Mouse (Mus musculus): ENCODE data around the gene Cdk4. TPM values are rescaled to one million over a fixed set of nuclear protein-coding genes. Genes with fewer than 3 reads are reported as not detected.
"Not testable (repeated sequence)": the region's sequence is repeated elsewhere in the genome, so short reads cannot be mapped to it uniquely, and the experiment has no call there.

Cdk4 gene
- polyA plus RNA-seq, 1 experiment from 2014 or later: 293 TPM

DNA sequence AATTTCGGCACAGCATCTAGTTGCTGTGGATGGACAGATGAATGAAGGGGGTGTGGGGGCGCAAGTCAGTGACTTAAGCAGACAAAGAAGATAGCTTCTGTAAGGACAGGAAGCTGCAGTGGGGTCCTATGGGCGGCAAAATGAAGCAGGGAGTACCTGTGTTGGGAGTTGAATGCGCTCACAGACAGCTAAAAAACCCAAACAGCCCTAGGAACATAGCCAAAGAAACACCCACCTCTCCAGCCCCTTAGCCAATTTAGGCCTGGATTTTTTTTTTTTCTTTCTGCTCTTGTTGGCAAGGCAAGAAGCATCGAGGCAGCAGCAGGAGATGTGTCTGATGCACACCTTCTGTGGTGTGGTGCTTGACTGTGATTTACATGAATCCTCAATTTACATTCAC, 2.2 kb upstream of the Cdk4 start:
- Histone ChIP-seq H3K27ac (ENCODE audit: low read length) (no peak overlapping the region), H3K4me2 (ENCODE audit: low read depth, low read length) (no peak overlapping the region), H3K36me3 (ENCODE audit: control insufficient read depth, insufficient read depth) (peaks cover 13% of the 10 kb centered on the region), H3K27me3 (ENCODE audit: control insufficient read depth, insufficient read depth, low read depth, low read length) (peaks cover 51% of the 10 kb centered on the region), H3K4me1 (ENCODE audit: control insufficient read depth, low read depth, low read length) (peaks cover 26% of the 10 kb centered on the region), H3K9me3 (replicated peaks; ENCODE audit: control insufficient read depth, low read length) (no peaks in the 10 kb centered on the region), H3K4me3 (ENCODE audit: low read depth, low read length) (no peak overlapping the region), H3K9ac (ENCODE audit: low read depth, low read length) (no peak overlapping the region)
- ATAC-seq (ENCODE audit: low read depth): no peak
- WGBS (ENCODE audit: insufficient replicate concordance): 55% methylated on average over 5 of the region's 5 CpGs

DNA sequence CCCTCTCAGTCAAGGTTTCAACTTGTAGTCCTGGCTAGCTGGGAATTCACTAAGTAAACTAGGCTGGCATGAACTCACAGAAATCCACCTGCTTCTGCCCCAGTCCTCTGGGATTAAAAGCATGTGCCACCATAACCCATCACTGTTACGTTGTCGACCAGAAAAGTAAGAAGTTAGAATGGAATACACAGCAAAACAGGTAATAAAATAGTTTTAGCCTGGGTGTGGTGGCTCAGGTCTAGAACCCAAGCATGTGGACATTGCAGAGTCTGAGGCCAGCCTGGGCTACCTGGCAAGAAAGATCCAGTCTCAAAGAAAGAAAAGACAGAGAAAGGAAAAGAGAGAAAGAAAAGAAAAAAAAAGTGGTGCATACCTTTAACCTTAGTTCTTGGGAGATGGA, 1.8 kb upstream of the Cdk4 start:
- peaks cover 51% of the 10 kb centered on the region for H3K27me3 ChIP-seq (ENCODE audit: control insufficient read depth, insufficient read depth, low read depth, low read length)
- H3K9ac ChIP-seq (ENCODE audit: low read depth, low read length): no peak overlapping the region
- peaks cover 17% of the 10 kb centered on the region for H3K36me3 ChIP-seq (ENCODE audit: control insufficient read depth, insufficient read depth)
- H3K4me1 ChIP-seq (ENCODE audit: control insufficient read depth, low read depth, low read length): peaks cover 26% of the 10 kb centered on the region
- H3K4me3 ChIP-seq (ENCODE audit: low read depth, low read length): no peak overlapping the region
- no peaks in the 10 kb centered on the region for H3K9me3 ChIP-seq (replicated peaks; ENCODE audit: control insufficient read depth, low read length)
- no peak overlapping the region for H3K27ac ChIP-seq (ENCODE audit: low read length)
- 71% methylated on average over 2 of the region's 2 CpGs for WGBS (ENCODE audit: insufficient replicate concordance)
- no peak overlapping the region for H3K4me2 ChIP-seq (ENCODE audit: low read depth, low read length)
- no peak for ATAC-seq (ENCODE audit: low read depth)

DNA sequence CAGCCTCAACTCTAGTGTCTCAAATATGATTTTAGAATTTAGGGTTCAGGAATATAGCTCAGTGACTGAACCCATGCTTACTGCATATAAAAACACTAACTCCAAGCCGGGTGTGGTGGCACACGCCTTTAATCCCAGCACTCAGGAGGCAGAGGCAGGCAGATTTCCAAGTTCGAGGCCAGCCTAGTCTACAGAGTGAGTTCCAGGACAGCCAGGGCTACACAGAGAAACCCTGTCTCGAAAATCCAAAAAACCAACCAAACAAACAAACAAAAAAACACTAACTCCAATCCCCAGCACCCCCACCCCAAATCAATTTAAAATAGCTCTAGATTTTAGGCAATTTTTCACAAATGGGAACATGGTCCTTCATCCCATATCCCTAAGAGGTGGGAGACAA, 1.2 kb upstream of the Cdk4 start:
- peaks cover 26% of the 10 kb centered on the region for H3K4me1 ChIP-seq (ENCODE audit: control insufficient read depth, low read depth, low read length)
- H3K9ac ChIP-seq (ENCODE audit: low read depth, low read length); H3K9me3 ChIP-seq (replicated peaks; ENCODE audit: control insufficient read depth, low read length); H3K4me2 ChIP-seq (ENCODE audit: low read depth, low read length); H3K4me3 ChIP-seq (ENCODE audit: low read depth, low read length); ATAC-seq (ENCODE audit: low read depth); H3K27ac ChIP-seq (ENCODE audit: low read length): not testable (repeated sequence)
- peaks cover 23% of the 10 kb centered on the region for H3K36me3 ChIP-seq (ENCODE audit: control insufficient read depth, insufficient read depth)
- peaks cover 51% of the 10 kb centered on the region for H3K27me3 ChIP-seq (ENCODE audit: control insufficient read depth, insufficient read depth, low read depth, low read length)
- WGBS (ENCODE audit: insufficient replicate concordance): 77% methylated on average over 4 of the region's 4 CpGs

DNA sequence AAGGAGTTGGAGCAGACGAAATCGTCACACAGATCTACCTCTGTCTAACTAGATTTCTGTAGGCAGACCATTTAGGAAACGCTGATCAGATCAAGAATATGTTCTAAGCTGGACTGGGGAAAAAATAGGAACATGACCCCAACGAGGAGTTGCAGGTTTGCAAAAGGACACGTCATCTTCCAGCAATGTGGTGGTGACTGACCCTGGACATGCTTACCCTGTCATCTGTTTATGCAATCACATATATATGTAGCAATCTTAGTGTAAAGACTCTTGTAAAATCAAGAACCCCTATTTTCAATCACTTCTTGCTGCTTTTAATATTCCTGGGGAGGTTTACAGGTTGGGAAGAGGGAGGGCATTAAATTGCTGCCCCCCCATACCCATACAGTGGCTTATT, 831 bp upstream of the Cdk4 start:
- H3K4me1 ChIP-seq (ENCODE audit: control insufficient read depth, low read depth, low read length): peaks cover 26% of the 10 kb centered on the region
- no peak overlapping the region for H3K4me3 ChIP-seq (ENCODE audit: low read depth, low read length)
- H3K9ac ChIP-seq (ENCODE audit: low read depth, low read length): no peak overlapping the region
- WGBS (ENCODE audit: insufficient replicate concordance): 47% methylated on average over 5 of the region's 5 CpGs
- peaks cover 25% of the 10 kb centered on the region for H3K36me3 ChIP-seq (ENCODE audit: control insufficient read depth, insufficient read depth)
- H3K4me2 ChIP-seq (ENCODE audit: low read depth, low read length): 0 out of 2 replicates have a peak overlapping the region, but pooled peaks have one; percentile 92
- H3K27ac ChIP-seq (ENCODE audit: low read length): no peak overlapping the region
- peaks cover 47% of the 10 kb centered on the region for H3K27me3 ChIP-seq (ENCODE audit: control insufficient read depth, insufficient read depth, low read depth, low read length)
- no peak for ATAC-seq (ENCODE audit: low read depth)
- H3K9me3 ChIP-seq (replicated peaks; ENCODE audit: control insufficient read depth, low read length): no peaks in the 10 kb centered on the region

DNA sequence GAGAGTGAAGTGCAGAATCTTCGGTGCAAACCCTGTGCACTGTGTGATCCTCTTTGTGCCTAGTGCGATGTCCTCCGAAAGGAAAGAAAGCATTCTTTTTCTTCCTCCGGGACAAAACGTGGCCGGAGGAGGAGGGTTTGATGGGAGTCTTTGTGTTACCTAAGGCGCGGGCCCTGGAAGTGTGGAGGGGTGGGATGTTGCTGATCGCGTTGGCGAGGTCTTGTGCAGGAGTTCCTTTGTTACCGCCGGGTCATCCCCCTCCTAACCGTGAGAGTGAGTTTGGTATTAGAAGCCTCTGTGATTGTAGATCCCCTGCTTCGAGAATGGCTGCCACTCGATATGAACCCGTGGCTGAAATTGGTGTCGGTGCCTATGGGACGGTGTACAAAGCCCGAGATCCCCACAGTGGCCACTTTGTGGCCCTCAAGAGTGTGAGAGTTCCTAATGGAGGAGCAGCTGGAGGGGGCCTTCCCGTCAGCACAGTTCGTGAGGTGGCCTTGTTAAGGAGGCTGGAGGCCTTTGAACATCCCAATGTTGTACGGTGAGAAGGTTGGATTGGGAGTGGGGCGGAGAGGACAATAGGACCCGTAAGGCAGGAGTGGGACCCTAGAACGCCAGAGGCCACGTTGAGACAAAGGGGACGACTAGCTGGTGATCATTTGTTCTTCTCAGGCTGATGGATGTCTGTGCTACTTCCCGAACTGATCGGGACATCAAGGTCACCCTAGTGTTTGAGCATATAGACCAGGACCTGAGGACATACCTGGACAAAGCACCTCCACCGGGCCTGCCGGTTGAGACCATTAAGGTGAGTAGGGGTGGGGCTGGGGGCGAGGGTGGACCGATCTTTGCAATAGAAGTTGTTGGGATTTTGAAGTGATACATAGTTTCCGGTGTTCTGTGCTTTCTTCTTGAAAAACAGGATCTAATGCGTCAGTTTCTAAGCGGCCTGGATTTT, 858 bp downstream of the Cdk4 start:
- Histone ChIP-seq H3K4me2 (ENCODE audit: low read depth, low read length) (peak overlapping the region; percentile 92), H3K27ac (ENCODE audit: low read length) (peak overlapping the region; percentile 77), H3K9me3 (replicated peaks; ENCODE audit: control insufficient read depth, low read length) (no peaks in the 10 kb centered on the region), H3K4me3 (ENCODE audit: low read depth, low read length) (peak overlapping the region; percentile 78), H3K9ac (ENCODE audit: low read depth, low read length) (peak overlapping the region; percentile 80), H3K4me1 (ENCODE audit: control insufficient read depth, low read depth, low read length) (peaks cover 36% of the 10 kb centered on the region), H3K36me3 (ENCODE audit: control insufficient read depth, insufficient read depth) (peaks cover 25% of the 10 kb centered on the region), H3K27me3 (ENCODE audit: control insufficient read depth, insufficient read depth, low read depth, low read length) (peaks cover 34% of the 10 kb centered on the region)
- ATAC-seq (ENCODE audit: low read depth): peak; percentile 0; the same call in 1 of the 2 replicates
- WGBS (ENCODE audit: insufficient replicate concordance): 10% methylated on average over 37 of the region's 37 CpGs

DNA sequence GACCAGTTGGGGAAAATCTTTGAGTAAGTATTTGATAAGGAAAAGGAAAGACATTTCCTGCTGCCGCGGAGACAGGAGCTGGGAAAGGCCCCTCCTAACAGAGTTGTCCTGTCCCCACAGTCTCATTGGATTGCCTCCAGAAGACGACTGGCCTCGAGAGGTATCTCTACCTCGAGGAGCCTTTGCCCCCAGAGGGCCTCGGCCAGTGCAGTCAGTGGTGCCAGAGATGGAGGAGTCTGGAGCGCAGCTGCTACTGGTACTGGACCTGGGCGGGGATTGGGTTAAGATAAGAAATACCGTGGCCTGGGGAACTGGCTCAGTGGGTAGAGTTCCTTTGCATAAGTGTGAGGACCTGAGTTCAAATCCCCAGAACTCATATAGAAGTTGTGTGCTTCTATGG, 2.6 kb downstream of the Cdk4 start:
- Histone ChIP-seq H3K27me3 (ENCODE audit: control insufficient read depth, insufficient read depth, low read depth, low read length) (peaks cover 16% of the 10 kb centered on the region), H3K9ac (ENCODE audit: low read depth, low read length) (no peak overlapping the region), H3K9me3 (replicated peaks; ENCODE audit: control insufficient read depth, low read length) (no peaks in the 10 kb centered on the region), H3K36me3 (ENCODE audit: control insufficient read depth, insufficient read depth) (peaks cover 25% of the 10 kb centered on the region), H3K4me3 (ENCODE audit: low read depth, low read length) (no peak overlapping the region), H3K27ac (ENCODE audit: low read length) (no peak overlapping the region), H3K4me2 (ENCODE audit: low read depth, low read length) (no peak overlapping the region), H3K4me1 (ENCODE audit: control insufficient read depth, low read depth, low read length) (peaks cover 38% of the 10 kb centered on the region)
- WGBS (ENCODE audit: insufficient replicate concordance): 53% methylated on average over 9 of the region's 9 CpGs
- ATAC-seq (ENCODE audit: low read depth): no peak

DNA sequence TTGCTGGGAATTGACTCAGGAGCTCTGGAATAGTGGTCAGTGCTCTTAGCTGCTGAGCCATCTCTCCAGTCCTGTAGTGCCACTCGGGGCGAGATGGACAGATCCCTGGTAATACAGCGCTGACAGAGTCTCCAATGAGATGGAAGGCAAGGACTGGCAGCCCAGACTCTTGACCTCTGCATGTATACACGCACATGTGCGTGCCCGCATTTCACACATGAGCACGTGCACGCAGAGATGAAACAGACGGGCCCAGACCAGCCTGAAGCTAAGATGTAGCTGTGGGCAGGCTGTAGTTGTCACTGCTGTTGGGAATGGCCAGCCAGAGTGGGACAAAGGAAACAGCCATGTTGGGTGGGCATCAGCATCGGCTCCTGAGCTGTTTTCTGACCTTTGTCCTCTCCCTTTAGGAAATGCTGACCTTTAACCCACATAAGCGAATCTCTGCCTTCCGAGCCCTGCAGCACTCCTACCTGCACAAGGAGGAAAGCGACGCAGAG, 3.2 kb downstream of the Cdk4 start:
- H3K4me1 ChIP-seq (ENCODE audit: control insufficient read depth, low read depth, low read length): peaks cover 42% of the 10 kb centered on the region
- no peak overlapping the region for H3K27ac ChIP-seq (ENCODE audit: low read length)
- H3K9ac ChIP-seq (ENCODE audit: low read depth, low read length): no peak overlapping the region
- no peak for ATAC-seq (ENCODE audit: low read depth)
- no peak overlapping the region for H3K4me3 ChIP-seq (ENCODE audit: low read depth, low read length)
- peaks cover 11% of the 10 kb centered on the region for H3K27me3 ChIP-seq (ENCODE audit: control insufficient read depth, insufficient read depth, low read depth, low read length)
- peaks cover 25% of the 10 kb centered on the region for H3K36me3 ChIP-seq (ENCODE audit: control insufficient read depth, insufficient read depth)
- 77% methylated on average over 14 of the region's 14 CpGs for WGBS (ENCODE audit: insufficient replicate concordance)
- no peak overlapping the region for H3K4me2 ChIP-seq (ENCODE audit: low read depth, low read length)
- no peaks in the 10 kb centered on the region for H3K9me3 ChIP-seq (replicated peaks; ENCODE audit: control insufficient read depth, low read length)

DNA sequence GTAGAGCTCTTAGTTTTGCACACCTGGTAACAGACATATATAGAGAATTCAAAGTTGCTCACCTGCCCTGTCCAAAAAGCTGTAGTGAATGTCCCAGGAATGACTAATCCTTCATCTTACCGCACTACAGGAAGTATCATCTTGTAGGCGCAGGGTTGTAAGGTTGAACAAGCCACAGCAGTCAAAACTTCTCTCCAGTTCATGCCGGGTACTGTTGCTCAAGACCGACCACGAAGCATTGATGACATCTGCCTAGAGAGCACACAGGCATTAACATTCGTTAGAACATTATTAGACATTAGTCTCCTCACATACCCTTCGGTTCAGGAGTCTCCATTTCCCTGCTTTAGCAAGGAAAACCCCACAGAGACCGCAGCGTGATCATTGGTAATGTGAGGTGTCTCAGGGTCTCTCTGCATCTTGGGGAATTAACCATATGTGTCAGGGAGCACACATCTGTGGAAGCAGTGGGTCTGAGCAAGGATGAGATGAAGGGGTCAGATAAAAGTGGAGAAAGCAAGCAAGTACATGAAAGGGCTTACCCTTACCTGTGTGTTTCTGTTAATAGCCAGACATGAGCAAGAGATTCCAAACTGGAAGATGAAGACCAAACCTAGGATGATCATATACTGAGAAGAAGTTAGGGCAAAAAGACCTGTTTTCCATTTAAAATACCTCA, 5.2 kb downstream of the Cdk4 start:
- peaks cover 25% of the 10 kb centered on the region for H3K36me3 ChIP-seq (ENCODE audit: control insufficient read depth, insufficient read depth)
- ATAC-seq (ENCODE audit: low read depth): no peak
- H3K9ac ChIP-seq (ENCODE audit: low read depth, low read length): peak overlapping the region; percentile 67
- H3K4me1 ChIP-seq (ENCODE audit: control insufficient read depth, low read depth, low read length): peaks cover 39% of the 10 kb centered on the region
- no peaks in the 10 kb centered on the region for H3K9me3 ChIP-seq (replicated peaks; ENCODE audit: control insufficient read depth, low read length)
- peak overlapping the region; percentile 73 for H3K4me3 ChIP-seq (ENCODE audit: low read depth, low read length)
- peak overlapping the region; percentile 77 for H3K4me2 ChIP-seq (ENCODE audit: low read depth, low read length)
- no peaks in the 10 kb centered on the region for H3K27me3 ChIP-seq (ENCODE audit: control insufficient read depth, insufficient read depth, low read depth, low read length)
- H3K27ac ChIP-seq (ENCODE audit: low read length): peak overlapping the region; percentile 78
- 44% methylated on average over 9 of the region's 9 CpGs for WGBS (ENCODE audit: insufficient replicate concordance)
